Mouse (Mus musculus) c-Kit-positive CD71-positive TER-119-positive erythroid progenitor cells, embryonic 14.5 days (primary cell): Measurements from ENCODE around the gene Olfr476.
"Not testable (repeated sequence)": the region's sequence is repeated elsewhere in the genome, so short reads cannot be mapped to it uniquely, and the experiment has no call there.

Source experiments
- DNase-seq: peaks from one replicate; pipeline ENCODE4 v3.0.0-alpha.2; 2013; ENCODE audit warnings: low spot score

Olfr476 gene

DNA sequence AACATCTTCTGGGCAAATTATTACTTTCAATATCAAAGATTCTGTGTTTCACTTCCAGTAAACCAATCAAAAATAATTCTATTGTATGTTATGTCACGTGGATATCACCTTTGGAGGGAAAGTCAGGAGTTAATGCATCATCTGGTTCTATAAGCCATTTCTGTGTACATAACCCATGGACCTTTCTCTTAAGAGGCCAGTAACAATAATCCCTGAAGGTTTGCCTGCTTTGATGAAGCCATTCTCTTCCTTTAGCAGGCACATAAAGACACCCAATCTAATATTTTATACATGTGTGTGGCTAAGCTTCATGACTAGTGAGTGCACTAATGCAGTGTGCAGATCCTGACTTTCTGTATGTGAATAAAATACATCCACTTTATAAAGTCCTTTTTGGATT is at the start of gene Olfr476:
Gene Olfr476 (plus strand): TSS at position 301 of the 400 bp plus-strand sequence.
- no peak for DNase-seq

GRCm38 (mm10) chr7:107930146-107930545 is 34.5 kb upstream of the Olfr476 start, which contains the start of gene Olfr473:
TSS of gene Olfr473 (plus strand) at chr7:107930446.
- no peak for DNase-seq

GRCm38 (mm10) chr7:107952539-107952938 is 12.1 kb upstream of the Olfr476 start:
- DNase-seq, result not testable (repeated sequence)

- no peak for DNase-seq
Observed at GRCm38 (mm10) chr7:107954343-107954742, 10.3 kb upstream of the Olfr476 start, which contains the start of gene Olfr474. TSS of gene Olfr474 (plus strand) at chr7:107954643.

GRCm38 (mm10) chr7:107986393-107986792 is 21.8 kb downstream of the Olfr476 start, which contains the start of gene Olfr477:
TSS of gene Olfr477 (plus strand) at chr7:107986693.
- DNase-seq, result no peak

DNA sequence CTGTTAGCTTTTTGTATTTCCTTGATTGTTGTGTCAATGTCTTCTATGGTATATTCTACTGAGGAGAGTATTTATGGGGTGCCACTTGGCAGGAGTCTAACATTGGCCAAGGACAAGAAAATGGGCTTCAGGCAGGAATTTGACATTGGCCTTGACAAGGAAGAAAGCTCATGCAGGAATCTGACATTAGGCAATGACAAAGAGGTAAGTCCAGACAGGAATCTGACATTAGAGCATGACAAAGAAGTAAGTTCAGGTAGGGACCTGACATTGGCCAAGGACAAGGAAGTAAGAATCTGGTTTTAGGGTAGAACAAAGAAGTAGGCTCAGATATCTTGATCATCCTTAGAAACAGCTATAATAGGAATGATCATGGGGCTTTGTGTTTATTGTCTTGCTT is 49.7 kb downstream of the Olfr476 start:
- not testable (repeated sequence) for DNase-seq
